Mouse (Mus musculus): Measurements from ENCODE around the gene 1110032A03Rik. TPM values are rescaled to one million over a fixed set of nuclear protein-coding genes. Genes with fewer than 3 reads are reported as not detected.

1110032A03Rik gene
- polyA plus RNA-seq, 1 experiment from 2014 or later = 31.2 TPM

- Histone ChIP-seq H3K4me1 (replicated peaks; ENCODE audit: control insufficient read depth, insufficient read depth, low read length) (peaks cover 7% of the 10 kb centered on the region; the same call in 1 of the 2 replicates), H3K4me3 (ENCODE audit: low read depth, low read length) (no peak overlapping the region), H3K27me3 (ENCODE audit: control insufficient read depth, insufficient read depth, low read length) (no peaks in the 10 kb centered on the region; the same call in 1 of the 2 replicates), H3K9me3 (ENCODE audit: control insufficient read depth, low read length) (no peaks in the 10 kb centered on the region), H3K36me3 (ENCODE audit: control insufficient read depth, insufficient read depth, low read length) (no peaks in the 10 kb centered on the region), H3K4me2 (ENCODE audit: low read depth, low read length, severe bottlenecking) (no peak overlapping the region), H3K9ac (ENCODE audit: low read length) (no peak overlapping the region), H3K27ac (ENCODE audit: low read depth, low read length) (no peak overlapping the region)
- DNase-seq (ENCODE audit: low spot score) (peak; percentile 72), ATAC-seq (replicated peaks; ENCODE audit: low FRiP score) (no peak)
- WGBS = 9% methylated on average over 9 of the region's 9 CpGs
These were observed 40.3 kb downstream of the 1110032A03Rik start for GRCm38 (mm10) chr9:50734989-50735388.

DNA sequence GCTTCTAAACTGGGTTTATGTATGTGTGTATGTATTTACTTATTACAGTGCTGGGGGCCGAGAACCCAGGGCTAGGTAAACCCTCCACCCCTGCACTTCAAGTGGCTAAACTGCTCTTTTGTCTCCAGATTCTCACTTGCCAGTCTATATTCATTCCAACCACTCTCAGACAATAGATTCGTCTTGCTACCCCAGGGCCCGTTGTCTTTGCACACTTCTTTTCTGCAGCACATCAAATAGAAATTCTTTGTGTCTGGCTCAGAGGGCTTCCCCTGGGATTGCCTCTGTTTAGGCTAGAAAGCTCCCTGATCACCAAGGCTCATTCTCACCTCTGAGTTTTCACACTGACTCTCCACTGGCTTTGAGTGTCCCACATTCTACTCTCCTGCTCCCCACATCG is 42.8 kb downstream of the 1110032A03Rik start:
- no peak overlapping the region for H3K4me3 ChIP-seq (ENCODE audit: low read depth, low read length)
- DNase-seq (ENCODE audit: low spot score) (no peak), ATAC-seq (replicated peaks; ENCODE audit: low FRiP score) (no peak)
- peak overlapping the region; percentile 26; the same call in 1 of the 2 replicates for H3K27ac ChIP-seq (ENCODE audit: low read depth, low read length)
- H3K36me3 ChIP-seq (ENCODE audit: control insufficient read depth, insufficient read depth, low read length) = no peaks in the 10 kb centered on the region
- H3K4me2 ChIP-seq (ENCODE audit: low read depth, low read length, severe bottlenecking) = no peak overlapping the region
- no peak overlapping the region for H3K9ac ChIP-seq (ENCODE audit: low read length)
- no peaks in the 10 kb centered on the region; the same call in 1 of the 2 replicates for H3K27me3 ChIP-seq (ENCODE audit: control insufficient read depth, insufficient read depth, low read length)
- WGBS = 14% methylated on average over 4 of the region's 4 CpGs
- H3K9me3 ChIP-seq (ENCODE audit: control insufficient read depth, low read length) = no peaks in the 10 kb centered on the region
- peaks cover 5% of the 10 kb centered on the region; the same call in 1 of the 2 replicates for H3K4me1 ChIP-seq (replicated peaks; ENCODE audit: control insufficient read depth, insufficient read depth, low read length)

- Histone ChIP-seq H3K4me3 (ENCODE audit: low read depth, low read length) (no peak overlapping the region), H3K9ac (ENCODE audit: low read length) (no peak overlapping the region), H3K27ac (ENCODE audit: low read depth, low read length) (no peak overlapping the region), H3K9me3 (ENCODE audit: control insufficient read depth, low read length) (no peaks in the 10 kb centered on the region), H3K4me2 (ENCODE audit: low read depth, low read length, severe bottlenecking) (no peak overlapping the region), H3K27me3 (ENCODE audit: control insufficient read depth, insufficient read depth, low read length) (no peaks in the 10 kb centered on the region), H3K4me1 (replicated peaks; ENCODE audit: control insufficient read depth, insufficient read depth, low read length) (peaks cover 18% of the 10 kb centered on the region), H3K36me3 (ENCODE audit: control insufficient read depth, insufficient read depth, low read length) (no peaks in the 10 kb centered on the region)
- DNase-seq (ENCODE audit: low spot score) (no peak), ATAC-seq (replicated peaks; ENCODE audit: low FRiP score) (no peak)
- 71% methylated on average over 4 of the region's 4 CpGs for WGBS
These were observed 45.7 kb downstream of the 1110032A03Rik start for GRCm38 (mm10) chr9:50729600-50729999.

GRCm38 (mm10) chr9:50727925-50728651 is 47.2 kb downstream of the 1110032A03Rik start:
- no peaks in the 10 kb centered on the region for H3K9me3 ChIP-seq (ENCODE audit: control insufficient read depth, low read length)
- ATAC-seq (replicated peaks; ENCODE audit: low FRiP score) (peak; percentile 92), DNase-seq (ENCODE audit: low spot score) (peak; percentile 91)
- H3K27ac ChIP-seq (ENCODE audit: low read depth, low read length) = peak overlapping the region; percentile 64; the same call in 1 of the 2 replicates
- H3K4me1 ChIP-seq (replicated peaks; ENCODE audit: control insufficient read depth, insufficient read depth, low read length) = peaks cover 16% of the 10 kb centered on the region
- H3K27me3 ChIP-seq (ENCODE audit: control insufficient read depth, insufficient read depth, low read length) = no peaks in the 10 kb centered on the region
- H3K4me3 ChIP-seq (ENCODE audit: low read depth, low read length) = peak overlapping the region; percentile 54
- peak overlapping the region; percentile 69 for H3K9ac ChIP-seq (ENCODE audit: low read length)
- H3K4me2 ChIP-seq (ENCODE audit: low read depth, low read length, severe bottlenecking) = peak overlapping the region; percentile 89
- WGBS = under 1% methylated on average over 45 of the region's 45 CpGs
- H3K36me3 ChIP-seq (ENCODE audit: control insufficient read depth, insufficient read depth, low read length) = no peaks in the 10 kb centered on the region

DNA sequence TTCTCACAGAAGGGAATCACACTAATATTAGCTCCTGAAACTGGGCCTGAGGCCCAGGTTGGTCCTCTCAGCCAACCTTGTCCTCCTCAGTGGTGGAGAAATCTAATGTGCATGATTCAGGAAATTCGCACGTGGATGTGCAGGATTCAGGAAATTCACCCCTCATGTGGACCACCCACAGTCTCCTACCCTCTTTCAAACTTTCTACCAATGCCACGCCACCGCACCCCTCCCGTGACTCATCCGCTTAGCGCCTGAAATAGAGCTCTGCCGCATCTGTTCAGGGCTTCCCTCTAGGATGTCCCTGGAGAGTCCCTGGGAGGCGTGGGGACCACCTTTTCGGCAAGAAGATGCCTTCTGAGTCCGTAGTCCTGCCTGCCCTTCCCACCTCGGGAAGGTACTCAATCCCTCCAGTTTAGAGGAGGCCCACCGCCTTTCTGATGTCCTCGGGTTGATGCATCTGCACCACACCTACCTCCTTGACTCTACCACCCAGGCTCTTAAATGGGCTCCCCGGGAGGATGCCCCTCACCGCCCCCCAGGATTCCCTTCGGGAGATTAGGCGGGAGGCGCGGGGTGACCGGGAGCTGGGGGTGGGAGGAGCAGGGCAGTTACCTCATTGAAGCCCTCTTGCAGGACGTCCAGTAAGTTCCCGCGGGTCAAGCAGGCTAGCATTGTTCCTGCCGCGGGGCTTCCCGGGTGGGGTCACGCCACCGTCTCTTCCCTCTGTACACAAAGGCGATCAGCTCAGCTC is 48.0 kb downstream of the 1110032A03Rik start:
- Histone ChIP-seq H3K36me3 (ENCODE audit: control insufficient read depth, insufficient read depth, low read length) (no peaks in the 10 kb centered on the region), H3K4me2 (ENCODE audit: low read depth, low read length, severe bottlenecking) (peak overlapping the region; percentile 89), H3K4me3 (ENCODE audit: low read depth, low read length) (peak overlapping the region; percentile 54), H3K4me1 (replicated peaks; ENCODE audit: control insufficient read depth, insufficient read depth, low read length) (peaks cover 15% of the 10 kb centered on the region), H3K9ac (ENCODE audit: low read length) (peak overlapping the region; percentile 69), H3K27ac (ENCODE audit: low read depth, low read length) (peak overlapping the region; percentile 64), H3K27me3 (ENCODE audit: control insufficient read depth, insufficient read depth, low read length) (no peaks in the 10 kb centered on the region), H3K9me3 (ENCODE audit: control insufficient read depth, low read length) (no peaks in the 10 kb centered on the region)
- peak; percentile 32 for ATAC-seq (replicated peaks; ENCODE audit: low FRiP score)
- DNase-seq (ENCODE audit: low spot score) = peak; percentile 63
- 2% methylated on average over 30 of the region's 30 CpGs for WGBS

GRCm38 (mm10) chr9:50725921-50726590 is 49.3 kb downstream of the 1110032A03Rik start:
- Histone ChIP-seq H3K9ac (ENCODE audit: low read length) (peak overlapping the region; percentile 20; the same call in 1 of the 2 replicates), H3K4me3 (ENCODE audit: low read depth, low read length) (peak overlapping the region; percentile 9; the same call in 1 of the 2 replicates), H3K36me3 (ENCODE audit: control insufficient read depth, insufficient read depth, low read length) (no peaks in the 10 kb centered on the region), H3K9me3 (ENCODE audit: control insufficient read depth, low read length) (no peaks in the 10 kb centered on the region), H3K4me1 (replicated peaks; ENCODE audit: control insufficient read depth, insufficient read depth, low read length) (peaks cover 16% of the 10 kb centered on the region), H3K27me3 (ENCODE audit: control insufficient read depth, insufficient read depth, low read length) (no peaks in the 10 kb centered on the region), H3K27ac (ENCODE audit: low read depth, low read length) (peak overlapping the region; percentile 0), H3K4me2 (ENCODE audit: low read depth, low read length, severe bottlenecking) (peak overlapping the region; percentile 89; the same call in 1 of the 2 replicates)
- 28% methylated on average over 8 of the region's 8 CpGs for WGBS
- DNase-seq (ENCODE audit: low spot score) = no peak
- no peak for ATAC-seq (replicated peaks; ENCODE audit: low FRiP score)

DNA sequence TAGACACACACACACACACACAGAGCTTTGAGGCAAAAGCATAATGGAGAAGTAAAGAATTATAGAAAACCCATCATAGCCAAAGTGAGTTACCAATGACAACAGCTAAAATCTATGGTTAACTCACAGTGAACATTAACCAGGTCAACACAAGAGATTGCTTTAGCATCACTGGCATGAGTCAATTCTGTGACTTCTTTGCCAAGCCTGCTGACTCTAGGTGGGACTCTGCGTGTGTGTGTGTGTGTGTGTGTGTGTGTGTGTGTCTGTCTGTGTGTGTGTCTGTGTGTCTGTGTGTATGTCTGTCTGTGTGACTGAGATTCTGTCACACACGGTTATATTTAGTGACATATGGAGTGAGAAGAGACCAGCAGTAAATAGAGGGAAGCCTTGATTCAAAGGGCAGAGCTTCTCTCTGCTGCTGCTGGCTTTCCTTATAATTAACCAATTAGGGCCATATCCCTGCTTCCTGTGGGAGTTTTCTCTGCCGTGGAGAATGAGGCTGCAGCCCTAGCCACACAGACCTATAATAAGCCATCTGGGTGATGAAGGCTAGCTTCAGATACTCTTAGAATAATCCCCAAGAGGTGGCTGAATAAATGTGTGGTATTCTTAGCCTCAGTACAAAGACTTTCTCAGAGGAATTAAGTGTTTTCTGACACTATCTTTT is 50.5 kb downstream of the 1110032A03Rik start:
- Histone ChIP-seq H3K4me1 (replicated peaks; ENCODE audit: control insufficient read depth, insufficient read depth, low read length) (peaks cover 16% of the 10 kb centered on the region), H3K27me3 (ENCODE audit: control insufficient read depth, insufficient read depth, low read length) (no peaks in the 10 kb centered on the region), H3K4me3 (ENCODE audit: low read depth, low read length) (no peak overlapping the region), H3K27ac (ENCODE audit: low read depth, low read length) (0 out of 2 replicates have a peak overlapping the region, but pooled peaks have one; percentile 0), H3K9me3 (ENCODE audit: control insufficient read depth, low read length) (no peaks in the 10 kb centered on the region), H3K4me2 (ENCODE audit: low read depth, low read length, severe bottlenecking) (no peak overlapping the region), H3K36me3 (ENCODE audit: control insufficient read depth, insufficient read depth, low read length) (no peaks in the 10 kb centered on the region), H3K9ac (ENCODE audit: low read length) (no peak overlapping the region)
- no peak for DNase-seq (ENCODE audit: low spot score)
- ATAC-seq (replicated peaks; ENCODE audit: low FRiP score) = no peak
- WGBS = 49% methylated on average over 3 of the region's 3 CpGs

GRCm38 (mm10) chr9:50724147-50724546 is 51.2 kb downstream of the 1110032A03Rik start:
- Histone ChIP-seq H3K27me3 (ENCODE audit: control insufficient read depth, insufficient read depth, low read length) (no peaks in the 10 kb centered on the region), H3K36me3 (ENCODE audit: control insufficient read depth, insufficient read depth, low read length) (no peaks in the 10 kb centered on the region), H3K4me1 (replicated peaks; ENCODE audit: control insufficient read depth, insufficient read depth, low read length) (peaks cover 16% of the 10 kb centered on the region), H3K27ac (ENCODE audit: low read depth, low read length) (no peak overlapping the region), H3K4me3 (ENCODE audit: low read depth, low read length) (no peak overlapping the region), H3K4me2 (ENCODE audit: low read depth, low read length, severe bottlenecking) (no peak overlapping the region), H3K9me3 (ENCODE audit: control insufficient read depth, low read length) (no peaks in the 10 kb centered on the region), H3K9ac (ENCODE audit: low read length) (no peak overlapping the region)
- ATAC-seq (replicated peaks; ENCODE audit: low FRiP score) (no peak), DNase-seq (ENCODE audit: low spot score) (no peak)
- 87% methylated on average over 2 of the region's 2 CpGs for WGBS

Measured in forebrain, embryonic 11.5 days (tissue).